Mouse (Mus musculus) neural tube, embryonic 13.5 days (tissue): ENCODE results near the gene Dcaf11. TPM values are rescaled to one million over a fixed set of nuclear protein-coding genes. Genes with fewer than 3 reads are reported as not detected.

Experiments used
- ATAC-seq: fragments of 200-750 bp; cut with Nextera tagmentation; 2 replicates; pipeline ENCODE4 v1.8.0; 2017; ENCODE audit warnings: low read depth, mild to moderate bottlenecking, moderate TSS enrichment, moderate library complexity
- H3K27ac ChIP-seq: fragments of 300-500 bp; sonication (generic); replicated peaks from 2 replicates; pipeline ENCODE4 v1.5.1; 2015; ENCODE audit warnings: moderate library complexity, mild to moderate bottlenecking, inconsistent platforms
- H3K27me3 ChIP-seq: fragments of 300-500 bp; sonication (generic); 2 replicates; pipeline ENCODE4 v1.6.1; 2015; ENCODE audit warnings: mild to moderate bottlenecking, inconsistent platforms
- H3K36me3 ChIP-seq: fragments of 300-500 bp; sonication (generic); 2 replicates; pipeline ENCODE4 v1.6.1; 2015; ENCODE audit warnings: mild to moderate bottlenecking, inconsistent platforms
- H3K4me1 ChIP-seq: fragments of 300-500 bp; sonication (generic); replicated peaks from 2 replicates; pipeline ENCODE4 v1.6.1; 2015; ENCODE audit warnings: inconsistent platforms
- H3K4me2 ChIP-seq: fragments of 300-500 bp; sonication (generic); 2 replicates; pipeline ENCODE4 v1.6.1; 2015; ENCODE audit warnings: inconsistent platforms, mild to moderate bottlenecking, moderate library complexity
- H3K4me3 ChIP-seq: fragments of 300-500 bp; sonication (generic); 2 replicates; pipeline ENCODE4 v1.5.1; 2015; ENCODE audit warnings: mild to moderate bottlenecking, inconsistent platforms
- H3K9ac ChIP-seq: fragments of 300-500 bp; sonication (generic); 2 replicates; pipeline ENCODE4 v1.6.1; 2015; ENCODE audit warnings: moderate library complexity, mild to moderate bottlenecking, inconsistent platforms
- H3K9me3 ChIP-seq: fragments of 300-500 bp; sonication (generic); 2 replicates; pipeline ENCODE4 v1.6.1; 2016; ENCODE audit warnings: inconsistent platforms
- WGBS: fragments of 180-500 bp; shearing (Covaris S2); methylation state at CpG from one replicate; pipeline ENCODE4 v1.1.7; 2015; 5-methylcytosine and 5-hydroxymethylcytosine counted together
- polyA plus RNA-seq: library from polyadenylated mRNA; unstranded; fragments of >200 nt; fragmentation: Nextera tagmentation; extraction: Ambion mirVana; gene quantifications from 2 replicates; pipeline ENCODE4 v1.2.1, GENCODE M21; 2015

Gene Dcaf11
- polyA plus RNA-seq, 1 experiment from 2014 or later, result 109 TPM

DNA sequence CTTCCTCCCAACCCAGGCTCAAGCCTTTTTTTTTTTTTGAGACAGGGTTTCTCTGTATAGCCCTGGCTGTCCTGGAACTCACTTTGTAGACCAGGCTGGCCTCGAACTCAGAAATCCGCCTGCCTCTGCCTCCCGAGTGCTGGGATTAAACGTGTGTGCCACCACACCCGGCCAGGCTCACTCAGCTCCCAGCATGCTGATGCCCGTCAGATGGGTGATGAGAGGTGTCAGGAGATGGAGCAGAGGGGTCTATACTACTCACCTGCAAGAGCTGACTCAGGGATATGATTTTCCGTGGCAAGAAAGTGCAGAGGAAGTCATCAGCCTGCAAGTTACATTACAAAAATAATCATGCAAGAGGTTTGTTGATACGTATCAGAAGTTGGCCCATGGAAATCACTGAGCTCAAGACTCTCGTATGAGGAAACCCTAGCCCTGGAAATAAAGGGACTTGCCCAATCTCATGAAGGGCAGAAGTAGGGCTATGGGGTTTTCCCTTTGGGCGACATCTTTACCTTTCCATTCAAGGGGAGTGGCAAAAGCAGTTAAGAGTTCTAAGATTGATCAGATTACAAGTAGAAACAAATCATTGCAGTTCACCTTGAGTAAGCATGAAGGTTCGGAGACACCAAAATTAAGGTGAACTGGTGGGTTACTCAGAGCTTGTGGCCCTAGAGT lies 30.1 kb downstream of the Dcaf11 start:
- Histone ChIP-seq H3K4me1 (peaks cover 45% of the 10 kb centered on the region), H3K9ac (peak overlapping the region; percentile 91), H3K9me3 (no peaks in the 10 kb centered on the region), H3K27ac (peak overlapping the region; percentile 96; the same call in 1 of the 2 replicates), H3K27me3 (no peaks in the 10 kb centered on the region), H3K36me3 (peaks cover 29% of the 10 kb centered on the region), H3K4me2 (peak overlapping the region; percentile 93), H3K4me3 (peak overlapping the region; percentile 72)
- no peak for ATAC-seq
- 90% methylated on average over 11 of the region's 11 CpGs for WGBS

GRCm38 (mm10) chr14:55590748-55591330 lies 31.0 kb downstream of the Dcaf11 start, which contains the start of gene Psme2:
TSS of gene Psme2 (minus strand) at chr14:55591113.
- H3K27ac ChIP-seq, result peak within 1 kb of the TSS; percentile 96
- H3K4me1 ChIP-seq, result peaks cover 37% of the 10 kb centered on the region
- peak within 1 kb of the TSS; percentile 93 for H3K4me2 ChIP-seq
- no peaks in the 10 kb centered on the region for H3K27me3 ChIP-seq
- H3K36me3 ChIP-seq, result peaks cover 38% of the 10 kb centered on the region
- H3K4me3 ChIP-seq, result peak within 1 kb of the TSS; percentile 72
- 1% methylated on average over 22 of the region's 22 CpGs for WGBS
- H3K9me3 ChIP-seq, result no peaks in the 10 kb centered on the region
- H3K9ac ChIP-seq, result peak within 1 kb of the TSS; percentile 91
- ATAC-seq, result peak; percentile 97

DNA sequence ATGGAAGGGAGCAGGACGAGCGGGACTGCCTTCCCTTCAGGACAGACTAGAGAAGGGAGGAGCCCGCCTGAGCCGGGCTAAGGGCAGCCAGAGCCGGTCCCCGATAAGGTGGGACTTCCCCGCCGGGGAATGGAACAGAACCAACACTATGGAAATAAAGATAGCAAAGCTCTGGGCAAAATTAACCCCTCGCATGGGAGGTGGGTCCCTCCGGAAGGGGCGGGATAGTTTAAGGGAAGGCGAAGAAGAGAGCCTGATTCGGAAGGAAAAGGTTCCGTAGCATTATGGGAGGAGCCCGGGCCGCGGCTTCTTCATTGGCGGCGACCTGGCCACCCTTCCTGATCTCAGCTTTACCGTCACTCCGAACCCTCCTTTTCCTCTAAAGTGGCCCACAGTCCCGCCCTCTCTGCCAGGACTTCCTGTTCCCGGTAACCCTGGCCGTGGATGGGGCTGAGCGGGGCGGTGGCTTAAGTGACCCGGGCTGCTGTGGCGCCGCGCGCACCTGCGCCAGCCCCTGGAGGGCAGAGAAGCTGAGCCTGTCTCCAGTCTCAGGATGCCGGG lies 31.6 kb downstream of the Dcaf11 start, which contains the start of gene Rnf31:
Gene Rnf31, plus strand, starts transcription at position 378 of the 561 bp plus-strand sequence.
- no peaks in the 10 kb centered on the region for H3K9me3 ChIP-seq
- no peaks in the 10 kb centered on the region for H3K27me3 ChIP-seq
- peak within 1 kb of the TSS; percentile 91 for H3K9ac ChIP-seq
- peaks cover 37% of the 10 kb centered on the region for H3K4me1 ChIP-seq
- peaks cover 44% of the 10 kb centered on the region for H3K36me3 ChIP-seq
- H3K27ac ChIP-seq, result peak within 1 kb of the TSS; percentile 96
- H3K4me3 ChIP-seq, result peak within 1 kb of the TSS; percentile 72
- peak; percentile 94 for ATAC-seq
- peak within 1 kb of the TSS; percentile 93 for H3K4me2 ChIP-seq
- under 1% methylated on average over 33 of the region's 33 CpGs for WGBS

DNA sequence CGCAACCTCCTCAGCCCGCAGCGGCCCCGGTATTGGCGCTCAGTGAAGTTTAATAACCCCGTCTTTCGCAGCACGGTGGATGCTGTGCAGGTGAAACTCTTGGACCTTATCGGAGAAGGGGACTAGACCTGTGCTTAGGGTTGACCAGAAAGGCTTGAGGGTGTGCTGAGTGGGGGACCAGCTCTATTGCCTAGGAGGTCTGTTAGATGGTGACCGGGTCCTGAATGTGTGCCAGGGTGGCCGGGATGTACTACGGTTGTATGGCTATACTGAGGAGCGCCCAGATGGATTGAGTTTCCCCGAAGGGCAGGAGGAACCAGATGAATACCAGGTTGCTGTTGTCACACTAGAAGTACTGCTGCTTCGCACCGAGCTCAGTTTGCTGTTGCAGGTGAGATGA lies 32.4 kb downstream of the Dcaf11 start:
- ATAC-seq, result no peak
- no peaks in the 10 kb centered on the region for H3K9me3 ChIP-seq
- H3K4me3 ChIP-seq, result peak overlapping the region; percentile 72
- peak overlapping the region; percentile 91 for H3K9ac ChIP-seq
- H3K4me2 ChIP-seq, result peak overlapping the region; percentile 93
- no peaks in the 10 kb centered on the region for H3K27me3 ChIP-seq
- 4% methylated on average over 16 of the region's 16 CpGs for WGBS
- H3K27ac ChIP-seq, result peak overlapping the region; percentile 96
- H3K4me1 ChIP-seq, result peaks cover 37% of the 10 kb centered on the region
- H3K36me3 ChIP-seq, result peaks cover 49% of the 10 kb centered on the region

GRCm38 (mm10) chr14:55596036-55596690 lies 36.4 kb downstream of the Dcaf11 start:
- no peak overlapping the region for H3K9ac ChIP-seq
- no peak overlapping the region for H3K4me2 ChIP-seq
- 77% methylated on average over 13 of the region's 13 CpGs for WGBS
- peaks cover 21% of the 10 kb centered on the region for H3K4me1 ChIP-seq
- no peak overlapping the region for H3K27ac ChIP-seq
- no peak for ATAC-seq
- H3K36me3 ChIP-seq, result peaks cover 71% of the 10 kb centered on the region
- H3K9me3 ChIP-seq, result no peaks in the 10 kb centered on the region
- no peak overlapping the region for H3K4me3 ChIP-seq
- no peaks in the 10 kb centered on the region for H3K27me3 ChIP-seq

GRCm38 (mm10) chr14:55598521-55599390 lies 39.0 kb downstream of the Dcaf11 start:
- H3K4me1 ChIP-seq, result peaks cover 7% of the 10 kb centered on the region
- no peaks in the 10 kb centered on the region for H3K9me3 ChIP-seq
- no peak overlapping the region for H3K4me2 ChIP-seq
- 95% methylated on average over 21 of the region's 21 CpGs for WGBS
- H3K9ac ChIP-seq, result no peak overlapping the region
- no peak overlapping the region for H3K4me3 ChIP-seq
- no peaks in the 10 kb centered on the region for H3K27me3 ChIP-seq
- H3K27ac ChIP-seq, result no peak overlapping the region
- no peak for ATAC-seq
- peaks cover 96% of the 10 kb centered on the region for H3K36me3 ChIP-seq

GRCm38 (mm10) chr14:55603271-55603632 lies 43.4 kb downstream of the Dcaf11 start, which contains the start of gene Irf9:
TSS of gene Irf9 (plus strand) at chr14:55603571.
- peak within 1 kb of the TSS; percentile 30 for H3K4me3 ChIP-seq
- no peaks in the 10 kb centered on the region for H3K9me3 ChIP-seq
- 0 out of 2 replicates have a peak, but pooled peaks have one; percentile 16 for ATAC-seq
- 89% methylated on average over 7 of the region's 7 CpGs for WGBS
- peaks cover 12% of the 10 kb centered on the region for H3K4me1 ChIP-seq
- H3K36me3 ChIP-seq, result peaks cover 93% of the 10 kb centered on the region
- H3K27me3 ChIP-seq, result no peaks in the 10 kb centered on the region
- peak within 1 kb of the TSS; percentile 50 for H3K4me2 ChIP-seq
- peak within 1 kb of the TSS; percentile 55; the same call in 1 of the 2 replicates for H3K27ac ChIP-seq
- H3K9ac ChIP-seq, result 0 out of 2 replicates have a peak within 1 kb of the TSS, but pooled peaks have one; percentile 18

GRCm38 (mm10) chr14:55603633-55604576 lies 44.1 kb downstream of the Dcaf11 start:
- WGBS, result 23% methylated on average over 19 of the region's 19 CpGs
- H3K4me3 ChIP-seq, result peak overlapping the region; percentile 30
- no peaks in the 10 kb centered on the region for H3K27me3 ChIP-seq
- H3K4me1 ChIP-seq, result peaks cover 12% of the 10 kb centered on the region
- H3K9ac ChIP-seq, result 0 out of 2 replicates have a peak overlapping the region, but pooled peaks have one; percentile 18
- H3K4me2 ChIP-seq, result peak overlapping the region; percentile 50
- peak; percentile 85 for ATAC-seq
- H3K27ac ChIP-seq, result peak overlapping the region; percentile 55; the same call in 1 of the 2 replicates
- H3K36me3 ChIP-seq, result peaks cover 93% of the 10 kb centered on the region
- H3K9me3 ChIP-seq, result no peaks in the 10 kb centered on the region

- no peak for ATAC-seq
- Histone ChIP-seq H3K27ac (no peak overlapping the region), H3K4me3 (no peak overlapping the region), H3K27me3 (no peaks in the 10 kb centered on the region), H3K9ac (no peak overlapping the region), H3K4me2 (no peak overlapping the region), H3K9me3 (no peaks in the 10 kb centered on the region), H3K36me3 (peaks cover 93% of the 10 kb centered on the region), H3K4me1 (peaks cover 12% of the 10 kb centered on the region)
- WGBS, result 82% methylated on average over 11 of the region's 11 CpGs
Measured at GRCm38 (mm10) chr14:55604823-55605222, 45.0 kb downstream of the Dcaf11 start.

GRCm38 (mm10) chr14:55605743-55606459 lies 46.1 kb downstream of the Dcaf11 start:
- no peaks in the 10 kb centered on the region for H3K9me3 ChIP-seq
- peaks cover 89% of the 10 kb centered on the region for H3K36me3 ChIP-seq
- 93% methylated on average over 16 of the region's 16 CpGs for WGBS
- H3K4me2 ChIP-seq, result no peak overlapping the region
- H3K4me3 ChIP-seq, result no peak overlapping the region
- H3K27me3 ChIP-seq, result no peaks in the 10 kb centered on the region
- no peak overlapping the region for H3K9ac ChIP-seq
- ATAC-seq, result no peak
- peaks cover 12% of the 10 kb centered on the region for H3K4me1 ChIP-seq
- no peak overlapping the region for H3K27ac ChIP-seq
